Mouse (Mus musculus): Measurements from ENCODE around the gene Smo.

DNA sequence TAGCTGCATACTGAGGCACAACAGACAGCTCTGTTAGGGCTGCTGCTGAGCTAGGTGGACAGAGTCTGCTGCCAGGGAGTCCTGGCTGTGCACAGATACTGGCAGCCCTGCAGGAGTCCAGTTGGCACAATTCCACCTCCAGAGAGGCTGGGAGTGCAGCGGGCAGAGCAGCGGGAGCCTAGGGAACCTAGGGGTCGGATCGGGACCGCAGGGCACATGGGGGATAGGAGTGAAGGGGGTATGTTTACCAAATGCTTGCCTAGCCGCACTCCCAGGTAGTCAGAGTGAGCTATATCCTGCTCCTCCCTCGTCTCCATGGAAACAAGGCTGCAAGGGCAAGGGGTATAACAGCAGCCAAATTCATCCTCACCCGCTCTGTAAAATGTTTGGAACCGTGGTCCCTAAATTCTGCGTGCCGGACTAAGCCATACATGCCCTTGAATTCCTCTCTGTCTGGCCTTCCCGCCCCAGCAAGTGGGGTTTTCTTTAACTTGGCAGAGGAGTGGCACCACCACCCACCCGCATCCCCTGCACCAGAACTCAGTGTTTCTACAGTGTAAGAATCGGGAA, 17.3 kb upstream of the Smo start:
- TF ChIP-seq CTCF (IDR thresholded peaks at IDR 0.05; ENCODE audit: low read depth), result no peak
- no peak for TF ChIP-seq EP300 (IDR thresholded peaks at IDR 0.05; ENCODE audit: low read depth)
